Mouse (Mus musculus): Measurements from ENCODE around the gene Mfsd4b5. TPM values are rescaled to one million over a fixed set of nuclear protein-coding genes. Genes with fewer than 3 reads are reported as not detected.
"Not testable (repeated sequence)": the region's sequence is repeated elsewhere in the genome, so short reads cannot be mapped to it uniquely, and the experiment has no call there.

The Mfsd4b5 gene
- total RNA-seq (2014; fragmentation: Nextera tagmentation) = 1.4 TPM in 1 of 2 replicates, not detected in the other
- total RNA-seq (2017) = 0.15 and 0.82 TPM in 2 replicates

DNA sequence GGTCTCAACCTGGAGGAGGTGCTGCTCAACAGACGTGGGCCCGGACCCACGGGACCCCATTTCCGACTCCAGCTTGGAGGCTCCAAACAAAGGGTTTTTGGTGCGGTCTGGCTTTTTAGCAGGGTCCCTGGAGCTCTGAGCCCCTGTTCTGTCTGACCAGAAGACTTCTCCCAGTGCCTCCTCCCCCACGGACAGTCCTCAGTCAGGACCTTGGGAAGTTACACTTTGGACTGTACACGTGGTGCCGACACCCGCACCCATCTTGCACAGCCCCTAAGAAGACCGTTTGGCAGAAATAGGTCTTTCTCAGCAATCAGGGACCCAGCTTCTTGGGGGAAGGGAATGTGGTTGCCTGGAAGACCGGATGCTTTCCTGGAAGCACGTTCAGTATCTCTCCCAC is at the start of gene Mfsd4b5:
Gene Mfsd4b5 (minus strand): TSS at position 181 of the 400 bp plus-strand sequence.
- ATAC-seq (replicated peaks; ENCODE audit: poor library complexity, severe bottlenecking) = no peak

DNA sequence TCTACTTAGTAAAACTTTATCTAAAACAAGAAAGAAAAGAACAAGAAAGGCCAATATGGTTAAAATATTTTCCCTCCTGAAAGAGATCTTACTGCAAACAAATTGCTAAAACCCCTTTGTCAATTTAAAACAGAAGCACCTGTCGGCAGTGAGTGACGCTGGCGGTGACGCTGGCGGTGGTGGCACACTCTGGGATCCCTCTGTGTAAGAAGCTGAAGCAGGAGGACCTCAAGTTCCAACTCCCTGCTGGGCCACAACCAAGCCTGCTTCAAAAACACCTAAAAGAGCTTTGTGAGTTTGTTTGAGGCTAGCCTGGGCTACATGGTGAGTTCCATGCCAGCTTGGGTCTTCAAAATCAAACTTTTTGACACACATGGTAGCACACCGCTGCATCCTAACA is 48.5 kb upstream of the Mfsd4b5 start:
- ATAC-seq (replicated peaks; ENCODE audit: poor library complexity, severe bottlenecking) = no peak

DNA sequence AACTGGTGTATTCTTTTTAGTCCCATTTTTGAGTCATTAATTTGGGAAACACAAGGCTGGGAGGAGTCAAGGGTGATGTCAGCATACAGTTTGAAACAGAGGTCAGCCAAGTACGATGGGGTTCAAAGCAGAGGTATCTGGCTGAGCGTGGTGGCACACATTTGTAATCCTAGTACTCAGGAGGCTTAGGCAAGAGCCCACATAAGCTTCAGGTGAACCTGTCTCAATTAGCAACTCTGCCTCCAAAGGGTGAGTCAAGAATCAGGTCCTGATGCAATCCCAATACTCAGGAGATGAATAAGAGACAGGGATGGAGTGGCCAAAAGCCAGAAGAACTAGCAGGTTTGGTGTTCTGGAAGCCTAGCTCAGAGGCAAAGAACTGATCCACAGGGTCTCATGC is 46.5 kb upstream of the Mfsd4b5 start:
- no peak for ATAC-seq (replicated peaks; ENCODE audit: poor library complexity, severe bottlenecking)

DNA sequence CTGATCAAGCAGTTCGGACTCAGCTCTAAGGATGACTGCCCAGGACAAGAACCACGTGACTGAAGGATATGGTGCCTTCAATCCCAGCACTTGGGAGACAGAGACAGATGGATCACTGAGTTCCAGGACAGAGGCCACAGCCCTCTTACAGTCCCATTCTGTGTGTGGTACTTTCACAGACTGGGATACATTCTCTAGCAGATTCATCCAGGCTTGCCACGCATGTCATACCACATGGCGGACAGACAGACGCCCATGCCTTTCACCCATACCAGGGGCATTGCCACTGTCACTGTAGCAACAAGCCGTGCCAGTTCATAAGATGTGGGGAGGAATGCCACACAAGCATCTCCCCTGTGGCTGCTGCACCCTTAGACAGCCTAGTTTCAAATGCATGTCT is 44.3 kb upstream of the Mfsd4b5 start:
- no peak for ATAC-seq (replicated peaks; ENCODE audit: poor library complexity, severe bottlenecking)

DNA sequence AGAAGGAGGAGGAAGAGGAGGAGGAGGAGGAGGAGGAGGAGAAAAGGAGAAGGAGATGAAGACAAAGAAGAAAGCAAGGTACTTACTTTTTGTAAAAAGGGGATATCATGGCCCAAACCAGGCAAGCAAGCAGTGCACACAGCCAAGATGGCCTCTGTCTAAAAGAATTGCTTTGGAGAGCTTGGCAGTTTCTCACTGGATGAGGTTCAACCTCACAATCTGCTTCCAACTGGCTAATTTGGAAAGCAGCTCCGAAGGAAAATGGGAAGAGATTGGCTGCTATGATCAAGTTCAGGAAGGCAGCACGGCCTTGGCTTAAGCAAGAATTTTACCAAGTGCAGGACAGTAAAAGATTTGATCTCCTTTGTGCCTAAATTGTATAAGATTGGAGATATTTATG is 43.2 kb upstream of the Mfsd4b5 start:
- no peak for ATAC-seq (replicated peaks; ENCODE audit: poor library complexity, severe bottlenecking)

DNA sequence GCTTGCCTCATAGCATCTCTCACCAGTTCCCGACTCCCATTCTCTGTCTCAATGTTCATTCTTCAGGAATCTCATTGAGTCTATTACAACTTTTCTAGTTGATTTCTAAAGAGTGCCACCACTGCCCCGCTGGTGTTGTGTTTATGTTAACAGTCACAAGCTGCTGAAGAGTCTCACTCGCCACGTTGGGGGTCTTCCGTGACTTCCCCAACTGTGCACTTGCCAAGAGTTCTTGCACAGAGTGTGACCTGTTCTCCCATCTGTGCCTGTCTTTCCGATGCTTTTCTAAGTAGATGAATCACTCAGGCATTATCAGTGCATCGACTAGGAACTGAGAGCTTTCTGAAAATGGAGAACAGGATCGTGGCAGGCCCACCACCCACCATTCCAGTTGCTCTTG is 41.6 kb upstream of the Mfsd4b5 start:
- ATAC-seq (replicated peaks; ENCODE audit: poor library complexity, severe bottlenecking) = no peak

DNA sequence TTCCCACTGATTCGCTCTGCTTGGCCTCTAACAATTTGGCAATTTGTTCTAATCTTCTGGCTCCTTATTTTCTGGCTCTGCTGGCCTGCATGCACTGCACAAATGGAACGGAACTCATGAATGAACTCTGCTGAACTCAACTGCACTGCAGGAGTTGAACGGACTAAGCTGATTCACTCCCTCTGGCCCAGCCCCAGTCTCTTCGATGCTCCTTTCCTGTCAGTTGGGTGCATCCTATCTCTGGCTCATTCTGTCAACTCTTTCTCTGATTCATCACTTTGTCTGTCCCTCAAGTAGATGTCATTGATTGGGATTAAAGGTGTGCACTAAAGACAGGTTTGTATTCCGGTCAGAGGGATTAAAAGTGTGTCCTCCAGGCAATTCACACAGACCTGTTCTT is 40.1 kb upstream of the Mfsd4b5 start:
- no peak for ATAC-seq (replicated peaks; ENCODE audit: poor library complexity, severe bottlenecking)

DNA sequence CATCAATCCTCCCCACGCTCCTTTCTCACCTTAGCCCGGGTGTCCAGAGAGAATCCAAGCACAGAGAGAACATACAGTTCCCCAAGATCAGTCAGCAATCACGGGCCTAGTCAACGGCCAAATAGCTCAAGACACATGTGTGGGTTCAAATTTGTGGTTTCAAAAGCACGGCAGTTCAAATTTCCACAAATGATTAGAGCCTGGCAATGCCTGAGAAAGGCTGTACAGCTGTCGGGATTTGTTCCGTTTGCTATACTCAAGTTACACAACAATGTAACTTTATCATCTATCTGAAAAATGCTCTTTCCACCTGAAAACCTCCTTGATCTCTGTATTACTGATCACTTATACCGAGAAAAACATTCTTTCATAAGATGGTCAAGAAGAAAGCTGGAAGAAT is 39.1 kb upstream of the Mfsd4b5 start:
- no peak for ATAC-seq (replicated peaks; ENCODE audit: poor library complexity, severe bottlenecking)

DNA sequence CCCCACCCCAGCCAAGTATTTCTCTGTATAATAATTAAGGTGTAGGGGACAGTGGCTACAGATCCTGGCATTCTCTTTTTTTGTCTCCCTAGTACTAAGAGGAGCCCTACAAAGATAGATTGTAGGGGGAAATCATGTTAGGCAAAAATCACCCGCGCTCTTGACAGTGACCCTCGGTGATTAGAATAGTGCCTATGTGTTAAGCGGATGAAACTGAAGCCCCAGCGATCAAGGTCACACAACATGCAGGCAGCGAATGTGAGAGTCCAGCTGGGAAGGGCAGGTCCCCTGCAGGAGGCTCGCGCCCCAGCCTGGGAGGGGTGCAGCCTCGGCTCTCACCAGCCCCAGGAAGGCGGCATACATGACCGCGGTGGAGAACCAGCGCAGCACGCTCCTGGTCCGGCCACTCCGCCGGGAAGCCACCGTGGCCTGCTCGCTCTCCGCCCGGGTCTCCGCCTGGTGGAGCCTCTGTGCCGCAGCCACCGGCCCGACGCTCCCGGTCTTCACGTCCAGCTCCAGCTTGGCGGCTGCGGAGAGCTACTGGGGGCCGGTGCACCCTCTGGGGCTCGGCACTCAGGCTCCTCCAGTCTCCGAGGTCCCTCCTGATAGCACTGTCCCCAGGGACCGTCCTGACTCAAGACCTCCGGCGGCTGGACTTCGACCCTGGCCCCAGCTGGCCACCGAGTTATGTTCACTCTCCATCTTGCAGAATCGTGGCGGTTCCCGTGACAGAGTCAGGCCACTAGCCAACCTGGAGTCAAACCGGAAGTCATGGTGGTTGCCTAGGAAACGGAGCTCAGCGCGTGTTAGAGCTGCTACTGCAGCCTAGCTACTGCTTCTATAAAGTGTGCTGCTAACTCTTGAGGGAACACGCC is 38.3 kb upstream of the Mfsd4b5 start, which contains the start of gene Mfsd4b1:
Gene Mfsd4b1 (minus strand): TSS at position 715 of the 875 bp plus-strand sequence.
- peak; percentile 80 for ATAC-seq (replicated peaks; ENCODE audit: poor library complexity, severe bottlenecking)

DNA sequence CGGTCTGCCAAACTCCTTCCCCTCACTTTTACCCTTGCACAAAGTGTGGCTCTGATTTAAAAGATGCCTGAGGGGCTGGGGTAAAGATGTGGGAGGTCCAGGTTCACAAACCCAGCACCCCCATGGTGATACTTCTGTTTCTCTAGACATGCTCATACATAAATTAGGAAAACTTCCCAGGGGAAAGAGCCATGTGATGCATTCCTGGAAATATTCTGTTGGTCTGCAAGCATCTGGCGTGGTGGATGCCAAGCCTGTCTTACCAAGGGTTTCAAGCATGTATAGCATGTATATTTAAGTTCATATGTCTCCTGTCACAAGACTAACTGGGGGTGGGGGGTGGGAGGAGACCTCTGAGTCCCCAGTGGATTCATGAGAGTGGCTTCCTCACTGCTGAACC is 34.0 kb upstream of the Mfsd4b5 start:
- ATAC-seq (replicated peaks; ENCODE audit: poor library complexity, severe bottlenecking) = no peak

DNA sequence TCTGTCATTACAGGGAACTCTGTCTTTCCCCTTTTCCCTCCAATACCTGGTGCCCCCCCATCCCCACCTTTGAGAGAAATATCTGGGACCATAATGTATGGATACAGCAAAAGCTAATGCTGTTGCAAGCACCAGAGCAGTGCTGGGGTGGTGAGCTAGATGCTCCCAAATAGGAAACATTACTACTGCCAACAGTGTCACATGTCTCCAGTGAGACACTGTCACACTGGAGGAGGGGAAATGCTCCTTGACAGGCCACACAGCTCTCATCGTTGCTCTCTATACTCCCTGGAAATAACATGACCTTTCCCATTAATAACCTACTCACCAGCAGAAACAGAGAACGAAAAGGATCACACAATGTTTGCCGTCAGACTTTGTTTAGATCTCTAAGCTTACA is 33.0 kb upstream of the Mfsd4b5 start:
- ATAC-seq (replicated peaks; ENCODE audit: poor library complexity, severe bottlenecking) = no peak

DNA sequence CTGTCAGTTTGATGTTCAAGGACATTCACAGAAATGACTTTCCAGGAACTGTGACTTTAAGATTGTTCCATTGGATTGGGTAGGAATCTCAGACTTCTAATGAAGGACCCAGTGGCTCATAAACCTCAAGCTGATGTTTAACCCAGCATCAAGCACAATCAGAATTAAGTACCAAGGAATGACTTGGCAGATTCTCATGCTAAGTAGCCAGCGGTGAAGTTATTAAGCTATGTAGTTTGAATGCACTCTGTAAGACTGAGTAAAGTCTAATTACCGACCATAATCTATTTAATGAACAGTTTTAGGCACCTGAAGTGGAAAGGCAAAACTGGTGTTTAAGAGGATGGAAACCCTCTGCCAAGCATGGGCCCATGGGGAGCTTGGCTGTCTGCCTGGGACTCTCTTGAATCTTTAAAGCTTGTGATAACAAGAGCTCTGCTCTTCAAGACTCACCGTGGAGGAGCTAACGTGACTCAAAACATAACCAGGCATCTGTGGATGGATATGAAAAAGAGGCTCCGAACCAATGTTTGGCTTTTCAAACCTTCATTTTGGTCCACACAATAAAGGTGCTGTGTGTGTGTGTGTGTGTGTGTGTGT is 31.9 kb upstream of the Mfsd4b5 start:
- no peak for ATAC-seq (replicated peaks; ENCODE audit: poor library complexity, severe bottlenecking)

DNA sequence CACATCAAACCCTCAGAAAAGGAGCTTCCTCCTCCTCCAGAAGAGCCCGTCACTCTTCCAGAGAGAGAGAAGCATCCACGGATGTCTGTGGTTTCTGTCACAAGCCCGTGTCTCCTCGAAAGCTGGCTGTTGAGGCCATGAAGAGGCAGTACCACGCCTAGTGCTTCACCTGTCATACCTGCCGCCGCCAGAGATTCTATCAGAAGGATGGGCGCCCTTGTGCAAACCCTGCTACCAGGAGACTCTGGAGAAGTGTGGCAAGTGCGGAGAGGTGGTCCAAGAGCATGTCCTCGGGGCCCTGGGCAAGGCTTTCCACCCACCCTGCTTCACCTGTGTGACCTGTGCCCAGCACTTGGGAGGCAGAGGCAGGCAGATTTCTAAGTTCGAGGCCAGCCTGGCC is 23.1 kb upstream of the Mfsd4b5 start:
- ATAC-seq (replicated peaks; ENCODE audit: poor library complexity, severe bottlenecking) = no peak

DNA sequence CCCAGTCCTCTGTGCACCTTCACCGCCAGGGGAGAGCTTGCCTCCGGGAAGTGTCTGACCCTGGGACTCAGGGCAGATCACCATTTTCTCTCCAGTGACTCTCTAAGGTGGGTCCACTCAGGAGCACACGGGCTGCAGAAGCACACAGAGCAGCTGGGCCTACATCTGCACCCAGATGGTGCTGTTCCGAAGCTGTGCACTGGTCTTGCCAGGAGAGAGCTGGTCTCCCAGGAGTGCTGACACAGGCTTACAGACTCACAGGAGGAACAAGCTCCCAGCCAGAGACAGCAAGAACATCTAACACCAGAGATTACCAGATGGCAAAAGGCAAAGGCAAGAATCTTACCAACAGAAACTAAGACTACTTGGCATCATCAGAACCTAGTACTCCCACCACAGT is 22.4 kb upstream of the Mfsd4b5 start:
- not testable (repeated sequence) for ATAC-seq (replicated peaks; ENCODE audit: poor library complexity, severe bottlenecking)

DNA sequence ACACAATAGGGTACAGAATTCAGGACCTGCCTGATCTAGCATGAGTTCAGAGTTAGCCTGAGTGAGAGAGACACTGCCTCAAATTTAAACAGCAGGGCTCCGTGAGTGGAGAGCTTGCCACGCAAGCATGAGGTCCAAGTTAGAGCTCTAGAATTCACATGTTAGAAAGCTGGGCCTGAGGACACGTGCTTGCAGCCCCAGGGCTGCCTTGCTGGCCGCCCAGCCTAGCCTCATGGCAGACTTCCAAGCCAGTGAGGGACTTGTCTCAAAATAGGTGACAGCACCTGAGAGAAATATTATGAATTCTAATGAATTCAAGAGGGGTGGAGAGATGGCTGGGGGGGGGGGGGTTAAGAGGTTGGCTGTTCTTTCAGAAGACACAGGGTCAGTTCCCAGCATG is 21.5 kb upstream of the Mfsd4b5 start:
- no peak for ATAC-seq (replicated peaks; ENCODE audit: poor library complexity, severe bottlenecking)

DNA sequence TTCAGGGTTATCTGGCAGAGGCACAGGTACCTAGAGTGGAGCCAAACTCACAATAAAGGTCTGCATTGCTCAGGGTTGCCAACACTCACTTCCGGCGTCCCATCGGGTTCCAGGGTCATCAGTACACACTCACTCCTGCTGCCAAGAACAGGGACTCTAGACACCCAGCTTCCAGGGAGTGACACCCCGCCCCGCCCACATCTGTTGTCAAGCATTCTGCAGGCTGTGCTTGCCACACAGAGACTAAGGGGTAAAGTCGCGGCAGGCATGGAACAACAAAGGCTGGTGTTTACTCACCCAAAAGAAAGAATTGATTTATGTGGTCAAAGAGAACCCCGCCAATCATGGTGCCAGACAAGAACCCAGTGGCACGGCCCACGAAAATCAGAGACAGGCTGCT is 20.5 kb upstream of the Mfsd4b5 start:
- ATAC-seq (replicated peaks; ENCODE audit: poor library complexity, severe bottlenecking) = no peak

DNA sequence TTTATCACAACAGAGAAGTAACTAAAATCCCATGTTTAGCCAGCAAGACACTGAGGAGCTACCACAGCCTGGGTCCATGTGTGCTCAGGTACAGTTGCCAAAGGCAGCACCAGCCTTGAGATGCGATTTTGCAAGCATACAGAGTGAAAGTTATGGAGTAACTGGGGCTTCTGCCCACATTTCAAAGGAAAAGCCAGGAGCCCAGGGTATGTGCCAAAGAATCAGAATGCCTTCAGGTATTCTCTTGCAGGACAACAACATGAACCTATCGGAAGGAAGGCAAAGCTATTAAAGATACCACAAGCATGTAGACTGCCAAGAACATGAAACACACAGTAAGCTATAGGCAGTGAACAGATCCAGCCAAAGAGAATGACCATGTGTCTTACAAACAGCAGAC is 14.3 kb upstream of the Mfsd4b5 start:
- ATAC-seq (replicated peaks; ENCODE audit: poor library complexity, severe bottlenecking) = no peak

DNA sequence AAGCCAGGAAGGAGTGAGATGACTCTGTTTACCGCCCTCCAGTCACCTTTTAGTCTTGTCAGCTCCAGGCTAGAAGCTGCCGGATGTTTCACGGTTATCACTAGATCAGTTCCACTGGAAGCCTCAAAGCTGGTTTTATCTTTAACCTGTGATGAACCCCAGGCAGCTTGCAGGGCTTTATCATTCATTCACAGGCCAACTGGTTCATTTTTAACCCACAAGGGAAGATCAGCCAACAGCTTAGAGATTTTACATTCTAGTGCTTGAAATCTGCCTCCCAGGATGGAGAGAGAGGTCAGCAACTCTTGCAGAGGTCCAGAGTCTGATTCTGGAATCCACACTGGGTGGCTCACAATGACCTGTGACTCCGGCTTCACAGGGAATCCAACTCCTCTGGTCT is 4.7 kb upstream of the Mfsd4b5 start:
- ATAC-seq (replicated peaks; ENCODE audit: poor library complexity, severe bottlenecking) = no peak

DNA sequence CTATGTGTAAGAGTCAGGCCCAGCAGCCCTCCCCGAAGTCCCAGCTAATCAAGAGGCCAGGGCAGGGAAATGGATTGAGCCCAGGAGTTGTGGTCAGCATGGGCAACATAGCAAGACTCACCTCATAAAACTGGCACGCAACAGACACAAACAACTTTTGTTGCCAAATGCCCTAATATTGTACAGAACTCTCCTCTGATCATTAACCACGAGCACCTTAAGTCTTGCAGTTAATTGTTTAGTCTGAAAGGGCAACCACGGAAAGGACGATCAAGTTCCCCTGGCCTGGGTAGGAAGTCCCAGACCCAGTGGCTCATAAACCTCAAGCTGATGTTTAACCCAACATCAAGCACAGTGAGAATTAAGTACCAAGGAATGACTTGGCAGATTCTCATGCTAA is 3.8 kb downstream of the Mfsd4b5 start:
- no peak for ATAC-seq (replicated peaks; ENCODE audit: poor library complexity, severe bottlenecking)

DNA sequence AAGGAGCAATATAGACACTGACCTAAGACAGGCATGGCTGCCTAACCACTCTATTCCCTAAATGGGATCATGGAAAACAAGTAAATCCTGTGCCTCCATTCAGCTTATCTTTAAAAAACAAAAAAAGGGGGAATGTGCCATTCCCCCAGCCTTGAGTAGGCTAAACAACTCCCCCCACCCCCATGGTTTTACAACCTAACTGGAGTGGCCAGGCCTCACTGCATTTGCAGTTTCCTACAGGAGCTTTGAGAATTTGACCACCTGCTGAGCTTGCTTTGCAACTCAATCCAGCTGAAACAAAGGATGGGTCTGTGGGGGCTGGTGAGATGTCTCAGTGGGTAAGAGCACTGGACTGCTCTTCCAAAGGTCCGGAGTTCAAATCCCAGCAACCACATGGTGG is 8.2 kb downstream of the Mfsd4b5 start:
- ATAC-seq (replicated peaks; ENCODE audit: poor library complexity, severe bottlenecking) = no peak

DNA sequence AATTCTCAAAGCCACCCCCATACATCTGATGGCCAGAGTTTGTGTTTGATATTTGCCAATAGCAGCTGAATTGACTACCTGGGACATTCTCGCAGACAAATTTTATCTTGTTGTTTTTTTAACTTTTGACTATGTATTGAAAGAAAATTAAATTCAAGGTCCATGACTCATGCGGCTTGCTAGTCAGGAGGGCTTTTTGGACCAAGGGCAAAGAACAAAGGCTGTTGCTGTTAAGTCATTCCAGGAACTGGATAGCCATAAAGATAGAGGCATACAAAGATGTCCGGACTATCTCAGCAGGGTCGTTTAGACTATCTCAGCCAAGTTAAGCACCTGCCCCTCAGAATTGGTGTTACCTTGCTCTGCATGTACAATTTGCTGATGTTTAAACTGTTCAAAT is 9.1 kb downstream of the Mfsd4b5 start:
- no peak for ATAC-seq (replicated peaks; ENCODE audit: poor library complexity, severe bottlenecking)

DNA sequence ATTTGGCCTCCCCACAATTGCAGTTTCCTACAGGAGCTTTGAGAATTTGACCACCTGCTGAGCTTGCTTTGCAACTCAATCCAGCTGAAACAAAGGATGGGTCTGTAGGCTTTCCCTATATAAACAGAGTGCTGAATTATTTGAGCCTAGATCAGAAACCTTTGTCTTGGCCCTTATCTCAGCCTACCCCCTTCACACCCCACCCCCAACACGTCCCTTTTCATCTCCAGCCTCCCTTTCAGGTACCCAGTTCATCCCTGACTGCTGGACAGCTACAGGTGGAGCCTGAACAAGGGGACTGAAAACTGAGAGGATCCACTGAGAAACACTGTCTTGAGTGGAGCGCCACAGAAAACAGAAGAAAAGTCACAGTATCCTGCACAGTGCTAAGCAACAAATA is 10.7 kb downstream of the Mfsd4b5 start:
- ATAC-seq (replicated peaks; ENCODE audit: poor library complexity, severe bottlenecking) = no peak
